Mouse (Mus musculus): ENCODE data around the gene Lcn5. TPM values are rescaled to one million over a fixed set of nuclear protein-coding genes. Genes with fewer than 3 reads are reported as not detected.

Gene Lcn5
- polyA plus RNA-seq, 1 experiment from 2014 or later = not detected

DNA sequence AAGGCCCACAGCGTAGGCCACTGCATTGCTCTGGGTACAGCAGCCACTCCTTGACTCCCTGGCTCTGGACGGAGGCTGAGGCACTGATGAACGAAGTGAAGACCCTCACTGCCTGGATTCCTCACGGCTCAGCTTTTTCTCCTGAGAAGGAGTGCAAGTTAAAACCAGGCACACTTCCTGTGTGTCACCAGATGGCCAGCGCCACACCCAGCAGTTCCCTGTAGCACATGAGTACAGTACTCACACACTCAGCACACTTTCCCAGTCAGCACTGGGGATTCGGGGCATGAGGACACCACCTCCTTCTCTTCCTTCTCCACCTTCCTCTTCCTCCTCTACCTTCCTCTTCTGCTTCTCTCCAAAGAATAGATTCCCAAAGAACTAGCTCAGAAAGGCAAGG lies 29.9 kb upstream of the Lcn5 start, which contains the start of gene Fcna:
Gene Fcna (minus strand): TSS at position 220 of the 400 bp plus-strand sequence.
- Histone ChIP-seq H3K4me3 (ENCODE audit: low read depth, low read length) (no peak within 1 kb of the TSS), H3K36me3 (ENCODE audit: control insufficient read depth, insufficient read depth, low read length) (no peaks in the 10 kb centered on the region), H3K4me2 (ENCODE audit: low read depth, low read length, severe bottlenecking) (no peak within 1 kb of the TSS), H3K27me3 (ENCODE audit: control insufficient read depth, insufficient read depth, low read length) (no peaks in the 10 kb centered on the region; the same call in 1 of the 2 replicates), H3K9me3 (ENCODE audit: control insufficient read depth, low read length) (no peaks in the 10 kb centered on the region), H3K27ac (ENCODE audit: low read depth, low read length) (no peak within 1 kb of the TSS), H3K9ac (ENCODE audit: low read length) (no peak within 1 kb of the TSS), H3K4me1 (replicated peaks; ENCODE audit: control insufficient read depth, insufficient read depth, low read length) (no peaks in the 10 kb centered on the region)
- DNase-seq (ENCODE audit: low spot score) (no peak), ATAC-seq (replicated peaks; ENCODE audit: low FRiP score) (no peak)
- WGBS = 80% methylated on average over 6 of the region's 6 CpGs

- Histone ChIP-seq H3K36me3 (ENCODE audit: control insufficient read depth, insufficient read depth, low read length) (no peaks in the 10 kb centered on the region), H3K27me3 (ENCODE audit: control insufficient read depth, insufficient read depth, low read length) (no peaks in the 10 kb centered on the region; the same call in 1 of the 2 replicates), H3K9ac (ENCODE audit: low read length) (no peak overlapping the region), H3K4me1 (replicated peaks; ENCODE audit: control insufficient read depth, insufficient read depth, low read length) (no peaks in the 10 kb centered on the region), H3K27ac (ENCODE audit: low read depth, low read length) (no peak overlapping the region), H3K9me3 (ENCODE audit: control insufficient read depth, low read length) (no peaks in the 10 kb centered on the region), H3K4me3 (ENCODE audit: low read depth, low read length) (no peak overlapping the region), H3K4me2 (ENCODE audit: low read depth, low read length, severe bottlenecking) (no peak overlapping the region)
- 61% methylated on average over 4 of the region's 4 CpGs for WGBS
- ATAC-seq (replicated peaks; ENCODE audit: low FRiP score) (no peak), DNase-seq (ENCODE audit: low spot score) (no peak)
Observed at GRCm38 (mm10) chr2:25628738-25629137, 29.0 kb upstream of the Lcn5 start.

- no peaks in the 10 kb centered on the region for H3K9me3 ChIP-seq (ENCODE audit: control insufficient read depth, low read length)
- no peaks in the 10 kb centered on the region for H3K4me1 ChIP-seq (replicated peaks; ENCODE audit: control insufficient read depth, insufficient read depth, low read length)
- WGBS = 83% methylated on average over 3 of the region's 3 CpGs
- DNase-seq (ENCODE audit: low spot score) (no peak), ATAC-seq (replicated peaks; ENCODE audit: low FRiP score) (no peak)
- no peak overlapping the region for H3K4me2 ChIP-seq (ENCODE audit: low read depth, low read length, severe bottlenecking)
- no peak overlapping the region for H3K27ac ChIP-seq (ENCODE audit: low read depth, low read length)
- no peaks in the 10 kb centered on the region for H3K27me3 ChIP-seq (ENCODE audit: control insufficient read depth, insufficient read depth, low read length)
- no peak overlapping the region for H3K4me3 ChIP-seq (ENCODE audit: low read depth, low read length)
- H3K36me3 ChIP-seq (ENCODE audit: control insufficient read depth, insufficient read depth, low read length) = no peaks in the 10 kb centered on the region
- no peak overlapping the region for H3K9ac ChIP-seq (ENCODE audit: low read length)
Observed at GRCm38 (mm10) chr2:25633616-25634015, 24.1 kb upstream of the Lcn5 start.

DNA sequence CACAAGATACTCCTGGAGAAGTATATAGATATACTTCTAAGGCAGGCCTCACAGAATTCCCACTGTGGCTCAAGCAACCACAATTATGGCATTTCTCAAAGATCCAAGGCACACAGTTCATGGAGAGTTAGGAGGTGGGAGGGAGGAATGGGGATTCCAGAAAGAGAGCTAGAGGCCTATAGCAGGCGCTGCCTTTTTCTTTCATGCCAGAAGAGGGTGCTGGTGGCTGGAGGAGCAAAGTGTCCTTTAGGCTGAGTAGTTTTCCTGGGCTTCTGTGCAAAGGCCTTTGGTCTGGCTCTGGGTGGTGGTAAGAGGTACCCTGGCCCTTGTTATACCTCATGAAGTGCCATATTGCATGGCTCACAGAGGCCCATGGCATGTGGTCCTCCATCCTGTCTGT lies 23.7 kb upstream of the Lcn5 start:
- ATAC-seq (replicated peaks; ENCODE audit: low FRiP score) (no peak), DNase-seq (ENCODE audit: low spot score) (no peak)
- Histone ChIP-seq H3K9me3 (ENCODE audit: control insufficient read depth, low read length) (no peaks in the 10 kb centered on the region), H3K4me1 (replicated peaks; ENCODE audit: control insufficient read depth, insufficient read depth, low read length) (no peaks in the 10 kb centered on the region), H3K4me3 (ENCODE audit: low read depth, low read length) (no peak overlapping the region), H3K27me3 (ENCODE audit: control insufficient read depth, insufficient read depth, low read length) (no peaks in the 10 kb centered on the region), H3K27ac (ENCODE audit: low read depth, low read length) (no peak overlapping the region), H3K36me3 (ENCODE audit: control insufficient read depth, insufficient read depth, low read length) (no peaks in the 10 kb centered on the region), H3K4me2 (ENCODE audit: low read depth, low read length, severe bottlenecking) (no peak overlapping the region), H3K9ac (ENCODE audit: low read length) (no peak overlapping the region)
- 30% methylated on average over 1 of the region's 1 CpGs for WGBS

DNA sequence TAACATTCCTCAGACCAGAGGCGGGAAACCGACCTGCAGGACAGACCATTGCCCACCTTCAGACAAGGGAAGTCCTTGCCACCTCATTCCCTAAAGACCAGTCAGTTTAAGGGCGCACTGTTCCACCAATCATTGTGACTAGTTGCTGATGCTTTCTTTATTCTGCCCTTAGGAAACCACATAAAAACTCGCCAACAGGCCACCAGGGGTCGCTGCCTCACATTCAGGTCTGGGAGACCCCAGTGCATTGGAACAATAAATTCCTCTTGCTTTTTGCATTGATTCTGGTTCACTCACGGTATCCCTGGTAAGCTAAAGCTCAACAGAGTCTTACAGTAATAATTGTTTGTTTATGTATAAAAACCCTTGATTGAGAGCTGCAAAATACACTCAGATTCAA lies 17.9 kb upstream of the Lcn5 start:
- WGBS = 18% methylated on average over 6 of the region's 6 CpGs
- H3K36me3 ChIP-seq (ENCODE audit: control insufficient read depth, insufficient read depth, low read length) = no peaks in the 10 kb centered on the region
- no peak overlapping the region for H3K4me2 ChIP-seq (ENCODE audit: low read depth, low read length, severe bottlenecking)
- H3K9me3 ChIP-seq (ENCODE audit: control insufficient read depth, low read length) = no peaks in the 10 kb centered on the region
- H3K4me1 ChIP-seq (replicated peaks; ENCODE audit: control insufficient read depth, insufficient read depth, low read length) = no peaks in the 10 kb centered on the region
- H3K27ac ChIP-seq (ENCODE audit: low read depth, low read length) = no peak overlapping the region
- DNase-seq (ENCODE audit: low spot score) (peak; percentile 76), ATAC-seq (replicated peaks; ENCODE audit: low FRiP score) (no peak)
- no peak overlapping the region for H3K4me3 ChIP-seq (ENCODE audit: low read depth, low read length)
- H3K9ac ChIP-seq (ENCODE audit: low read length) = no peak overlapping the region
- no peaks in the 10 kb centered on the region for H3K27me3 ChIP-seq (ENCODE audit: control insufficient read depth, insufficient read depth, low read length)

GRCm38 (mm10) chr2:25652902-25653301 lies 4.8 kb upstream of the Lcn5 start, which contains the start of gene Lcn8:
Lcn8 (plus strand) TSS chr2:25653120.
- DNase-seq (ENCODE audit: low spot score) = no peak
- no peak for ATAC-seq (replicated peaks; ENCODE audit: low FRiP score)
- 64% methylated on average over 2 of the region's 2 CpGs for WGBS
- no peak within 1 kb of the TSS for H3K4me2 ChIP-seq (ENCODE audit: low read depth, low read length, severe bottlenecking)
- H3K9ac ChIP-seq (ENCODE audit: low read length) = no peak within 1 kb of the TSS
- H3K36me3 ChIP-seq (ENCODE audit: control insufficient read depth, insufficient read depth, low read length) = no peaks in the 10 kb centered on the region
- H3K4me1 ChIP-seq (replicated peaks; ENCODE audit: control insufficient read depth, insufficient read depth, low read length) = no peaks in the 10 kb centered on the region
- no peaks in the 10 kb centered on the region for H3K9me3 ChIP-seq (ENCODE audit: control insufficient read depth, low read length)
- no peaks in the 10 kb centered on the region for H3K27me3 ChIP-seq (ENCODE audit: control insufficient read depth, insufficient read depth, low read length)
- no peak within 1 kb of the TSS for H3K4me3 ChIP-seq (ENCODE audit: low read depth, low read length)
- H3K27ac ChIP-seq (ENCODE audit: low read depth, low read length) = no peak within 1 kb of the TSS

DNA sequence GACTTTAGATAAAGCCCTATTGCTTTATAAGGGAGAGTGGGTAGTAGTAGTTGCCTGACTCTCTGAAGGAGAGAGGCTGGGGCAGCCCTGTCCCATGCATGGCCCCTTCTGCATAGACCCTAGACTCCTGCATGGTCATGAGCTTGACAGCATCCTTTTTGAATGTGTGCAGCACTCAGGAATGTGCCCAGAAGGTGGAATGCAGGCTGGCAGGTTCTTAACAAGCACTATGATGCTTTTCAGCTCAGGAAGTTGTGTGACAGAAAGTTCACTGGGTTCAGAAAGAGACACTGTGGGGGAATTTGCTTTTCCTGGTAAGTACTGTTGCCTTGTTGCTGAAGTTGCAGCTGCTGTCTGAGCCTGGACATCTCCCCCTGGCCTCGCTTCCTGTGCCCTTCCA lies 3.2 kb upstream of the Lcn5 start:
- Histone ChIP-seq H3K9me3 (ENCODE audit: control insufficient read depth, low read length) (no peaks in the 10 kb centered on the region), H3K36me3 (ENCODE audit: control insufficient read depth, insufficient read depth, low read length) (no peaks in the 10 kb centered on the region), H3K4me3 (ENCODE audit: low read depth, low read length) (no peak overlapping the region), H3K27ac (ENCODE audit: low read depth, low read length) (no peak overlapping the region), H3K9ac (ENCODE audit: low read length) (no peak overlapping the region), H3K4me2 (ENCODE audit: low read depth, low read length, severe bottlenecking) (no peak overlapping the region), H3K4me1 (replicated peaks; ENCODE audit: control insufficient read depth, insufficient read depth, low read length) (no peaks in the 10 kb centered on the region), H3K27me3 (ENCODE audit: control insufficient read depth, insufficient read depth, low read length) (no peaks in the 10 kb centered on the region)
- ATAC-seq (replicated peaks; ENCODE audit: low FRiP score) (no peak), DNase-seq (ENCODE audit: low spot score) (no peak)
- WGBS = 50% methylated on average over 1 of the region's 1 CpGs

DNA sequence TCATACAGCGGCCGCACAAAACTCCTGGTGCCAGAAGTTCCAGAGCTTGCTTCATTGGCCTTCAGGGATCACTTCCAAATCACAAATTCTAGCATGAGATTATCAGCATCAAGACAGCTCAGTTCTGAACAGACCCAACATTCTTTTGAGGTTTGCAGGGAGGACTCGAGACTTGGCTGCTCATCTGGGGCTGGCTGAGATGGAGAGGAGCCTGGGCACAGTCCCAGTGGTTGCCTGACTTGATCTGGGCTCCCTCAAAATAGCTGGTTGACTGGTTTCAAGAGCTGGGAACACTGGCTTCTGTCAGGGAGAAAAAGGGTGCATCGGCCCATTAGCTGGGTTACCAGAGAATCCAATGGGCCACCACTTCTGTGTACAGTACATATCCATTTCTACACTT lies 1.1 kb upstream of the Lcn5 start:
- WGBS = 87% methylated on average over 4 of the region's 4 CpGs
- no peak for DNase-seq (ENCODE audit: low spot score)
- no peak overlapping the region for H3K9ac ChIP-seq (ENCODE audit: low read length)

DNA sequence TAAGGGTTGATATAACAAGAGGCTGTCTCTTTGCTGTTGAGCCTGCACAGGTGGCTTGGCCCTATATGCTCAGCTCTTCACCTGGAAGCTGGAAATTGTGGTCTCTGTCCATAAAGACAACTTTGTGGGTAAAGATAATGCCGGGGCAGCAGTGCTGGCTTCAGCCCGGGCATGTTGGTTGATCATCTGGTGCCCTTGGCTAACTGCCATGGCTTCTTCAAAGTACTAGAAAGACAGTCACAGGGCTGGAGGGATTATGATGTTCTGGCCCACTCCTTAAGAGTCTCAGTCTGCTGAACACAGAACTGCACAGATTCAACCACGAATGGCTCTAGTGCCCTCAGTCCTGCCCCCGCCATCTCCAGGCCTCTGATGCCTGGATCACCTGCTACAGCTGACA lies 506 bp upstream of the Lcn5 start:
- Histone ChIP-seq H3K27ac (ENCODE audit: low read depth, low read length) (no peak overlapping the region), H3K9ac (ENCODE audit: low read length) (no peak overlapping the region), H3K4me1 (replicated peaks; ENCODE audit: control insufficient read depth, insufficient read depth, low read length) (no peaks in the 10 kb centered on the region), H3K36me3 (ENCODE audit: control insufficient read depth, insufficient read depth, low read length) (no peaks in the 10 kb centered on the region), H3K27me3 (ENCODE audit: control insufficient read depth, insufficient read depth, low read length) (no peaks in the 10 kb centered on the region), H3K4me2 (ENCODE audit: low read depth, low read length, severe bottlenecking) (no peak overlapping the region), H3K4me3 (ENCODE audit: low read depth, low read length) (no peak overlapping the region), H3K9me3 (ENCODE audit: control insufficient read depth, low read length) (no peaks in the 10 kb centered on the region)
- ATAC-seq (replicated peaks; ENCODE audit: low FRiP score) (no peak), DNase-seq (ENCODE audit: low spot score) (no peak)
- 92% methylated on average over 4 of the region's 4 CpGs for WGBS

More for the DNA sequence above, 1.1 kb upstream of the Lcn5 start:
- H3K4me3 ChIP-seq (ENCODE audit: low read depth, low read length) = no peak overlapping the region
- no peak for ATAC-seq (replicated peaks; ENCODE audit: low FRiP score)
- no peak overlapping the region for H3K27ac ChIP-seq (ENCODE audit: low read depth, low read length)
- no peaks in the 10 kb centered on the region for H3K4me1 ChIP-seq (replicated peaks; ENCODE audit: control insufficient read depth, insufficient read depth, low read length)
- no peaks in the 10 kb centered on the region for H3K27me3 ChIP-seq (ENCODE audit: control insufficient read depth, insufficient read depth, low read length)
- H3K4me2 ChIP-seq (ENCODE audit: low read depth, low read length, severe bottlenecking) = no peak overlapping the region
- no peaks in the 10 kb centered on the region for H3K9me3 ChIP-seq (ENCODE audit: control insufficient read depth, low read length)
- H3K36me3 ChIP-seq (ENCODE audit: control insufficient read depth, insufficient read depth, low read length) = no peaks in the 10 kb centered on the region

Data from forebrain, embryonic 11.5 days (tissue).